Mouse (Mus musculus) right cerebral cortex, adult 18-20 months (tissue): ENCODE results near the gene Nfatc2ip.

Source experiments
- DNase-seq: peaks from one replicate; pipeline ENCODE4 v3.0.0; 2022; ENCODE audit warnings: mixed read lengths

Gene Nfatc2ip

DNA sequence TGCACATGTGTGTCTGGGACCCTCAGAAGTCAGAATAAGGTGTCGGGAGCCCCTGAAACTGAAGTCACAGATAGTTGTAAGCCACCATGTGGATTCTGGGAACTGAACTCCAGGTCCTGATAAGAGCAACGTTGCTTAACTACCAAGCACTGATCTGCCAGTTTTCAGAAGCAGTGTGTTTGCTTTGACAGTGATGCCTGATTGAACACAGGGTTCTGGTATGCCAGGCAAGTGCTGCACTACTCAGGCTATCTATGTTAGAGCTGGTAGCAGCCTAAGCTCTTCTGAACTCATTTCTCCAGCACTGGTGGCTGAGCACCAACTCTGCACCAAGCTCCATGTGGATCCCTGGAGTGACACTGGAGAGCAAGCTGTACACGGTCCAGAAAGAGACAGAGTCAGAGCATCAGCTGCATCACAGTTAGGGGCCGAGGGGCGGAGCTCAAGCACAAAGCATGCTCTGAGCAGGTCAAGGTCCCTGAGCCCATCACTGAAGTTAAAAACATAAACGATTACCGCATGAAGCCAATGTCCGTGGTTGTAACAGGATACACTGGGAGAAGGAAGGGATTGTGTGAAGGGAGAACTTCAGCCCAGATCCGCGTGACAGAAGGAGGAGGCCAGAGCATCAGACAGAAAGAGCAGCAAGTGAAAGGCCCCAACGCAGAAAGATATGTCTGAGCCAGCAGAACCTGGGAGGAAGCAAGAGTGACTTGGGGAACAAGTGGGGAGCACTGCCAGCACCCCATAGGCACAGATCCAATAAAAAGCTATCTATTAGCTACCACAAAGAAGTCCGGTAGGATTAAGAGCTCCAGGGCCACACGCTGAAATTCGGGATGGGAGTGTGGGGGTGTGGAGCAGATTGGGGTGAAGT is 41.6 kb downstream of the Nfatc2ip start:
- no peak for DNase-seq

- no peak for DNase-seq
Observed at GRCm38 (mm10) chr7:126353994-126354365, 42.6 kb downstream of the Nfatc2ip start.

DNA sequence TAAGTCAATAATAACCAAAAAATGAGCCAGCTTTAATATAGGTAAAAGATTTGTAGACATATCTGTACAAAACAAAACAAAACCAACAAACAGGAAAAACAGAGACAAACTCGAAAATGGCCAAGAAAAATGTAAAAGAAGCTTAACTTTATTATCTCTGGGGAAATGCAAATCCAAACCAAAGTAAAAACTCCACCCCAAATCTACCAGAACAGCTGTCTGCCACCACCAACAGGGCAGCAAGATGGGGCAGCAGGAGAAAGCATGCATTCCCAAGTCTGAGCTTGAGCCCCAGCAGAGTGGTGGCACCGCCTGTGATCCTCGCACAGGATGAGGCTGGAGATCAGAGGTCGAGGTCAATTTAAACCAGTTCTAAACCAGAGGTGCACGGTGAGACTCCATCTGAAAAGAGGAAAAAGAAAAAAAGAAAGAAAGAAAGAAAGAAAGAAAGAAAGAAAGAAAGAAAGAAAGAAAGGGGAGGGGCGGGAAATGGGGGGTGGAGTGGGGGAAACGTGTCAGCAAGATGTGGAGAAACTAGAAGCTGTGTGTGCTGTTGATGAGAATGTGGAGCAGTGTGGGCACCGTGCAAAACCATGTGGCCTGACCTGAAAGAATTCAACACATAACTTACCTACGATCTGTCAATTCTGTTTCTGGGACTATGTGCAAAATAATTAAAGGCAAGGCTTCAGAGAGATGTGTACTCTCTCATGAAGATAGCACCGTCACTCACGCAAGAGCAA is 43.1 kb downstream of the Nfatc2ip start:
- no peak for DNase-seq

DNA sequence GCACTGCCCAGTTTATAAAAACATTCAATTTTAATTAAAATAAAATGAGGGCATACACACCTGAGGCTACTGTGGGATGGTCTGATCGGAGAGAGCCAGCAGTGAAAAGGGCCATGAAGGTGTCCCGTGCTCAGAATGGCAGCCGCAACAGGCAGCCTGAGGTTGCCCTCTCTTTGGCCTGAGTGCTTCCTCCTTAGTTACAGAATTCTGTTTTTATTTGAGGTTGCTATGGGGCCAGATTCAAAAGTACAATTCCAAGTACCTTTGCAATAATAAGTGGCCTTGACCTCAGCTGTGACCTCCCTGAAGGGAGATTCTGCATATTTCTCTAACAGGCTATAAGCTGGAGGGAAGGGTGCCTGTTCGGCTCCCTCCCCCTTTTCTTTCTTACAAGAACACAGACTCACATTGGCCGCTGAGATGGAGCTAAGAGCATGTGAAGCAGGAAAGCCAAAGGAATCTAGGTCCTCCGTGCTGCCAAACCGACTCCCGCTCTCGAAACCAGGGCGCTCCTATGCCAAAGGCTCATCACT is 45.1 kb downstream of the Nfatc2ip start:
- no peak for DNase-seq

DNA sequence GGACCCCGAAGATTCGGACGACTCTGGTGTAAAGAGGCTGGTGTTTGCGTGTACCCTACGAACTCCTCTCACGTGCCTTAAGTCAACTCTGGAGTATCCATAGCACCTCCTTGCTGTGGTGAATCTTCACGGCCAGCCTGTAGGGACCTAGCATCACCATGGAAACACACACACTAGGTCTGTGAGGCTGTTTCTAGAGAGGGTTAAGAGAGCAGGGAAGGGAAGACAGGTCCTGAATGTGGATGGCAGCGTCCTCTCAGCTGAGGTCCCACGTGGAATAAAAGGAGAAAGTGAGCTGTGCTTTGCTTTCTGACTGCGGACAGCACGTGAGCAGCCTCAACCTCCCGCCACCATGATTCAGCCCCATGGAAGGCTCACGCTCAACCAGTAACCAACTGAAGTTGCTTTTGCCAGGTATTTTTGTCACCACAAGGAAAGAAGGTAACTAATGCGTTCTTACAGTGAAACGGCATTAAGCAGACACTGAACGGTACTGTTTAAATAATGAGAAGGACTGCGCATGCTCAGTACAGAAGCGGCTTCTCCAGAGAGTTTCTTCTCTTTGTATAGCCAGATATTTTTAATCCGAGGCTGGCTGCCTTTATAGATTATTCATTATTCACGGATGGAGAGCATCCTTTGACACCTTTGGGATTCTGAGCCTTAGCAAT is 45.7 kb downstream of the Nfatc2ip start:
- no peak for DNase-seq

DNA sequence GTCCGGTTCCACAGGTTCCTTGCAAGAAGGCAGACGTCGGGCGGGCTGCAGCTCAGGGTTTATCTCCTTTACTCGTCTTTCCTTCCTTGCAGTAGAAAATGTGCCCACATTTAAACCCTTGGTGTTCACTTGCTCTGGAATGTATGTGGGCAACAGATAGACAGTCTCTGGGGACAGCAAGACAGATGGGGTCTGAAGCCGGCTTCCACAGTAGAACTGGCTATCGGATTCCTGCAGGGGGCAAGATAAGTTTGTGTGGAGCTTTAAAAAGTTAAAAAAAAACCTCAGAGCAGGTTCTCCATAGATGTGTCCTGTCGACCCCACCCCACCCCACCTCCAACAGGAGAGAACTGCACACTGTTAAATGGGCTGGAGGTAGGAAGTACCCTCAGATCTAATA is 48.2 kb downstream of the Nfatc2ip start:
- DNase-seq: no peak

DNA sequence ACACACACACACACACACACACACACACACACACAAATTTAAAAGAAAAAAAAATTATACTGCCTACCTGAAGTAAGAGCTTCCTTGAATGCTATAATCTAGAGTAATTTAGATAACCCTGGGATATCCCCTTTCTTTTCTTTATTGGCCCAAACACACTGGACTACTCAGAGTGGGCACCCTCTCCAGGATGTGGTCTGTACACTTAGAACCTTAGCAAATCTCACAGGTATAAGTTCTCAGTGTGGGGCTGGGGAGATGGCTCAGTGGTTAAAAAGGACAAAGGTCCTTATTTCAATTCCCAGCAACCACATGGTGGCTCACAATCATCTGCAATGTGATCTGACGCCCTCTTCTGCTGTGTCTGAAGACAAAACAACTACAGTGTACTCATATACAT is 49.4 kb downstream of the Nfatc2ip start:
- no peak for DNase-seq

DNA sequence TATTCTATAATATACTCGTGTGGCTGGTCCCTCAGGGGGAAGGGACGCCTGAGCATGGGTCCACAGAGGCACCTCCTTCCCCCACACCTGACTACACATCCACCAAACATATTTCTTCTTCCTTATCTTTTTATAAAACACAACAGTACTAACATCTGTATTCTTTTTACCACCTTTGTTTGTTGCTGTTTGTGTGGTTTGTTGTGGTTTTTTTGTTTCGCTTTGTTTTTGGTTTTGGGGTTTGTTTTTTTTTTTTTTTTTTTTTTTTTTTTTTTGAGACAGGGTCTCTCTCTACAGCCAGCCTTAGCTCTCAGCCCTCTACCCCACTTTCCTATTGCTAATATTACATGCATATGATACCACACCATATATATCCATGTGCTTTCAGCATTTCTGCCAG is 50.6 kb downstream of the Nfatc2ip start:
- DNase-seq: no peak

- DNase-seq: no peak
Observed at GRCm38 (mm10) chr7:126345557-126345956, 51.0 kb downstream of the Nfatc2ip start.

DNA sequence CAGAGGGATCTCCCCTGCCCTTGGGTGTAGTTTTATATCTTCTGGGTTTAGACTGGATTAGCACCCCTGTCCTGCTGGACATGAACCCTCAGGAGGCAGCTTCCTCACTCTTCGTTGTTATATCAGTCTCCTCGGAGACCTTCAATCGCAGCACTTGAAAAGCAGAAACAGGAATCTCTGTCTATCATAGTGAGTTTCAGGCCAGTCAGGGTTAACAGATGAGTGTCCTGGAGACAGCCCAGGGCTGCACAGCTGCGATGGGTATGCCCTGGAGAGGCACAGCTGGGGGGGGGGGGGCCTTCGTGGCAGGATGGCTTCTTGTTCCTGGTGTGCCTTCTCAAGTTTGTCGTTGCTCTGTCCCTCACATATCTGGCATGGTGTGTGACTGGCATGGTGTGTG is 55.6 kb downstream of the Nfatc2ip start:
- no peak for DNase-seq

DNA sequence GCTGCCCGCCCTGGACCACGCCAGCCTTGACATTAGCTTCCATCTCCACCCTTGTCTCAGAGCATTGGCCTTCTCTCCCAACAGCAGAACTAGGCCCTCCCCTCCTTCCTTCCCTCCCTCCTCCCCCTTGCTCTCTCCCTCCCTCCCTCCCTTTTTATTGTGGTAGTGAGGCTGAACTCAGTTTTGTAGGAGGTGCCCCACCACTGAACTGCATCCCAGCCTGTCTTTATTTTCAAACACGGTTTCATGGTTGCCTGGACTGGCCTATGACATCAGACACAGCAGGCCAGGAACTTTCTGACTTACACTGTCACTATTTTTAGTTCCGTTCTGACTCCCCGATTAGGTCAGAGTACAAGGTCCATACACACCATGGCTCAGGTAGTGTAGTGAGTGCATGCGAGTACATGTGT is 56.3 kb downstream of the Nfatc2ip start:
- no peak for DNase-seq

- DNase-seq: no peak
Observed at GRCm38 (mm10) chr7:126339521-126339971, 57.0 kb downstream of the Nfatc2ip start.

DNA sequence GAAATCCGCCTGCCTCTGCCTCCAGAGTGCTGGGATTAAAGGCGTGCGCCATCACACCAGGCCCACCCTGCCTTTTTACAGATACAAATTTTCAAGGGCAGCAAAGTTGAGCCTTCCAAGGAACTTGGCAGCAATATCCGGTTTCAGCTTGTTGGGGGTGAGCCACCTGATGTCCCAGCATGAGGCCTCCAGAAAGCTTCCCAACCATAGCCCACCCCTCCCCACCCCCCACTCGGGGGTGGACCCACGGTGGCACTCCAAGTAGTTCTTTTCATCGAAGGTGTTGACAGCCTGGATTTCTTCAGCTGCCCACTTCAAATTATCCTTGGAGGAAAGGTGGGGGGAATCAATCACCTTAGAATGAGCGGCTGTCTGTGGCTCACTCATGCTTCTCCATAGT is 57.6 kb downstream of the Nfatc2ip start:
- DNase-seq: no peak

- DNase-seq: no peak
Observed at GRCm38 (mm10) chr7:126335556-126335955, 61.0 kb downstream of the Nfatc2ip start.
